Mouse (Mus musculus): ENCODE data around the gene Eif2ak4. TPM values are rescaled to one million over a fixed set of nuclear protein-coding genes. Genes with fewer than 3 reads are reported as not detected.

Gene Eif2ak4
- polyA plus RNA-seq, 1 experiment from 2014 or later = 6.2 TPM

- ATAC-seq (no peak), DNase-seq (ENCODE audit: low spot score) (no peak)
- 93% methylated on average over 2 of the region's 2 CpGs for WGBS
- Histone ChIP-seq H3K36me3 (ENCODE audit: insufficient read depth, low read length) (no peaks in the 10 kb centered on the region), H3K27me3 (replicated peaks; ENCODE audit: insufficient read depth, low read length) (no peaks in the 10 kb centered on the region), H3K9ac (replicated peaks; ENCODE audit: low read depth) (no peak overlapping the region), H3K9me3 (ENCODE audit: low read length) (no peaks in the 10 kb centered on the region), H3K4me1 (ENCODE audit: insufficient read depth, low read depth, low read length) (no peaks in the 10 kb centered on the region), H3K4me3 (ENCODE audit: low read depth, low read length) (no peak overlapping the region), H3K27ac (ENCODE audit: low read length) (no peak overlapping the region), H3K4me2 (replicated peaks; ENCODE audit: low read depth, low read length) (no peak overlapping the region)
- TF ChIP-seq EP300 (IDR thresholded peaks at IDR 0.05) = no peak
- no peak for TF ChIP-seq CTCF (IDR thresholded peaks at IDR 0.05)
Observed at GRCm38 (mm10) chr2:118500191-118500590, 111.8 kb downstream of the Eif2ak4 start.

GRCm38 (mm10) chr2:118507126-118507525 lies 118.7 kb downstream of the Eif2ak4 start:
- H3K9ac ChIP-seq (replicated peaks; ENCODE audit: low read depth) = no peak overlapping the region
- no peak overlapping the region for H3K27ac ChIP-seq (ENCODE audit: low read length)
- H3K4me2 ChIP-seq (replicated peaks; ENCODE audit: low read depth, low read length) = no peak overlapping the region
- ATAC-seq (0 out of 2 replicates have a peak, but pooled peaks have one; percentile 25), DNase-seq (ENCODE audit: low spot score) (peak; percentile 67)
- no peaks in the 10 kb centered on the region for H3K36me3 ChIP-seq (ENCODE audit: insufficient read depth, low read length)
- peaks cover 5% of the 10 kb centered on the region; the same call in 1 of the 2 replicates for H3K4me1 ChIP-seq (ENCODE audit: insufficient read depth, low read depth, low read length)
- no peaks in the 10 kb centered on the region for H3K9me3 ChIP-seq (ENCODE audit: low read length)
- 69% methylated on average over 7 of the region's 7 CpGs for WGBS
- no peaks in the 10 kb centered on the region for H3K27me3 ChIP-seq (replicated peaks; ENCODE audit: insufficient read depth, low read length)
- TF ChIP-seq CTCF (IDR thresholded peaks at IDR 0.05) (no peak), EP300 (IDR thresholded peaks at IDR 0.05) (no peak)
- H3K4me3 ChIP-seq (ENCODE audit: low read depth, low read length) = no peak overlapping the region

GRCm38 (mm10) chr2:118509688-118510446 lies 121.4 kb downstream of the Eif2ak4 start:
- 39% methylated on average over 8 of the region's 8 CpGs for WGBS
- DNase-seq (ENCODE audit: low spot score) (no peak), ATAC-seq (no peak)
- Histone ChIP-seq H3K9ac (replicated peaks; ENCODE audit: low read depth) (no peak overlapping the region), H3K9me3 (ENCODE audit: low read length) (no peaks in the 10 kb centered on the region), H3K4me2 (replicated peaks; ENCODE audit: low read depth, low read length) (no peak overlapping the region), H3K27ac (ENCODE audit: low read length) (0 out of 2 replicates have a peak overlapping the region, but pooled peaks have one; percentile 8), H3K4me3 (ENCODE audit: low read depth, low read length) (no peak overlapping the region), H3K27me3 (replicated peaks; ENCODE audit: insufficient read depth, low read length) (no peaks in the 10 kb centered on the region), H3K36me3 (ENCODE audit: insufficient read depth, low read length) (no peaks in the 10 kb centered on the region), H3K4me1 (ENCODE audit: insufficient read depth, low read depth, low read length) (peaks cover 5% of the 10 kb centered on the region; the same call in 1 of the 2 replicates)
- TF ChIP-seq EP300 (IDR thresholded peaks at IDR 0.05) (no peak), CTCF (IDR thresholded peaks at IDR 0.05) (no peak)

- no peak overlapping the region for H3K9ac ChIP-seq (replicated peaks; ENCODE audit: low read depth)
- no peaks in the 10 kb centered on the region for H3K36me3 ChIP-seq (ENCODE audit: insufficient read depth, low read length)
- peaks cover 5% of the 10 kb centered on the region; the same call in 1 of the 2 replicates for H3K4me1 ChIP-seq (ENCODE audit: insufficient read depth, low read depth, low read length)
- peak; percentile 24; the same call in 1 of the 2 replicates for TF ChIP-seq CTCF (IDR thresholded peaks at IDR 0.05)
- TF ChIP-seq EP300 (IDR thresholded peaks at IDR 0.05) = no peak
- no peak overlapping the region for H3K4me3 ChIP-seq (ENCODE audit: low read depth, low read length)
- ATAC-seq (peak; percentile 90), DNase-seq (ENCODE audit: low spot score) (peak; percentile 88)
- WGBS = 43% methylated on average over 27 of the region's 29 CpGs
- H3K9me3 ChIP-seq (ENCODE audit: low read length) = no peaks in the 10 kb centered on the region
- no peaks in the 10 kb centered on the region for H3K27me3 ChIP-seq (replicated peaks; ENCODE audit: insufficient read depth, low read length)
- 0 out of 2 replicates have a peak overlapping the region, but pooled peaks have one; percentile 8 for H3K27ac ChIP-seq (ENCODE audit: low read length)
- no peak overlapping the region for H3K4me2 ChIP-seq (replicated peaks; ENCODE audit: low read depth, low read length)
Observed at GRCm38 (mm10) chr2:118510447-118511310, 122.3 kb downstream of the Eif2ak4 start.

GRCm38 (mm10) chr2:118511779-118512417 lies 123.5 kb downstream of the Eif2ak4 start:
- Histone ChIP-seq H3K27ac (ENCODE audit: low read length) (no peak overlapping the region), H3K4me3 (ENCODE audit: low read depth, low read length) (no peak overlapping the region), H3K36me3 (ENCODE audit: insufficient read depth, low read length) (no peaks in the 10 kb centered on the region), H3K4me2 (replicated peaks; ENCODE audit: low read depth, low read length) (no peak overlapping the region), H3K9me3 (ENCODE audit: low read length) (no peaks in the 10 kb centered on the region), H3K27me3 (replicated peaks; ENCODE audit: insufficient read depth, low read length) (no peaks in the 10 kb centered on the region), H3K4me1 (ENCODE audit: insufficient read depth, low read depth, low read length) (peaks cover 5% of the 10 kb centered on the region; the same call in 1 of the 2 replicates), H3K9ac (replicated peaks; ENCODE audit: low read depth) (no peak overlapping the region)
- no peak for ATAC-seq
- DNase-seq (ENCODE audit: low spot score) = peak; percentile 46
- TF ChIP-seq EP300 (IDR thresholded peaks at IDR 0.05) (no peak), CTCF (IDR thresholded peaks at IDR 0.05) (no peak)
- 50% methylated on average over 11 of the region's 11 CpGs for WGBS
